Mouse (Mus musculus) megakaryocyte, embryonic 14.5 days (primary cell): ENCODE measurements around the gene Pdzrn3. TPM values are rescaled to one million over a fixed set of nuclear protein-coding genes. Genes with fewer than 3 reads are reported as not detected.

ENCODE experiments used
- H3K27me3 ChIP-seq: replicated peaks from 2 replicates; pipeline ENCODE3; 2012; ENCODE audit warnings: inconsistent platforms
- H3K36me3 ChIP-seq: replicated peaks from 2 replicates; pipeline ENCODE3; 2012; ENCODE audit warnings: low read length, inconsistent platforms, mixed read lengths
- H3K4me1 ChIP-seq: 2 replicates; pipeline ENCODE4 v1.6.1; 2012; ENCODE audit warnings: inconsistent platforms
- H3K4me3 ChIP-seq: replicated peaks from 2 replicates; pipeline ENCODE3; 2012; ENCODE audit warnings: moderate library complexity, mild to moderate bottlenecking, inconsistent platforms
- H3K9me3 ChIP-seq: 2 replicates; pipeline ENCODE4 v1.6.1; 2012; ENCODE audit warnings: inconsistent platforms
- FLI1 ChIP-seq: IDR thresholded peaks from 2 replicates; pipeline ENCODE4 v1.6.1; 2012; ENCODE audit warnings: low read length, inconsistent platforms, mixed read lengths
- GATA1 ChIP-seq: IDR thresholded peaks from 3 replicates; pipeline ENCODE4 v1.6.1; 2012; ENCODE audit warnings: mixed read lengths, low read length, inconsistent platforms, borderline replicate concordance
- polyA plus RNA-seq: library from polyadenylated mRNA; stranded (reverse); fragments of >175 nt; gene quantifications from 2 replicates; pipeline ENCODE4 v1.2.3, GENCODE M21; 2012; ENCODE audit warnings: low replicate concordance; ENCODE audit not compliant: insufficient read depth

Gene Pdzrn3
- polyA plus RNA-seq, 1 experiment, result not detected

GRCm38 (mm10) chr6:101334495-101334894, 43.2 kb downstream of the Pdzrn3 start:
- no peaks in the 10 kb centered on the region for H3K27me3 ChIP-seq
- H3K4me1 ChIP-seq, result no peaks in the 10 kb centered on the region
- TF ChIP-seq FLI1 (no peak), GATA1 (no peak)
- H3K4me3 ChIP-seq, result no peak overlapping the region
- peaks cover 6% of the 10 kb centered on the region for H3K9me3 ChIP-seq
- no peaks in the 10 kb centered on the region for H3K36me3 ChIP-seq

- Histone ChIP-seq H3K9me3 (peaks cover 4% of the 10 kb centered on the region; the same call in 1 of the 2 replicates), H3K36me3 (no peaks in the 10 kb centered on the region), H3K27me3 (no peaks in the 10 kb centered on the region), H3K4me1 (no peaks in the 10 kb centered on the region), H3K4me3 (no peak overlapping the region)
- TF ChIP-seq GATA1 (no peak), FLI1 (no peak)
These were observed 47.3 kb downstream of the Pdzrn3 start for GRCm38 (mm10) chr6:101330392-101330791.

GRCm38 (mm10) chr6:101329499-101329898, 48.2 kb downstream of the Pdzrn3 start:
- TF ChIP-seq GATA1, result no peak
- no peak for TF ChIP-seq FLI1
- Histone ChIP-seq H3K4me3 (no peak overlapping the region), H3K9me3 (peaks cover 4% of the 10 kb centered on the region; the same call in 1 of the 2 replicates), H3K4me1 (no peaks in the 10 kb centered on the region), H3K27me3 (no peaks in the 10 kb centered on the region), H3K36me3 (no peaks in the 10 kb centered on the region)

- no peak overlapping the region for H3K4me3 ChIP-seq
- no peaks in the 10 kb centered on the region for H3K4me1 ChIP-seq
- TF ChIP-seq FLI1 (no peak), GATA1 (no peak)
- peaks cover 4% of the 10 kb centered on the region; the same call in 1 of the 2 replicates for H3K9me3 ChIP-seq
- no peaks in the 10 kb centered on the region for H3K36me3 ChIP-seq
- no peaks in the 10 kb centered on the region for H3K27me3 ChIP-seq
These were observed 49.2 kb downstream of the Pdzrn3 start for GRCm38 (mm10) chr6:101328514-101328913.

GRCm38 (mm10) chr6:101327741-101328140, 50.0 kb downstream of the Pdzrn3 start:
- no peak overlapping the region for H3K4me3 ChIP-seq
- H3K27me3 ChIP-seq, result no peaks in the 10 kb centered on the region
- H3K9me3 ChIP-seq, result peaks cover 4% of the 10 kb centered on the region; the same call in 1 of the 2 replicates
- no peaks in the 10 kb centered on the region for H3K36me3 ChIP-seq
- TF ChIP-seq FLI1, result no peak
- no peak for TF ChIP-seq GATA1
- no peaks in the 10 kb centered on the region for H3K4me1 ChIP-seq

GRCm38 (mm10) chr6:101327196-101327595, 50.5 kb downstream of the Pdzrn3 start:
- H3K36me3 ChIP-seq, result no peaks in the 10 kb centered on the region
- TF ChIP-seq GATA1, result no peak
- TF ChIP-seq FLI1, result no peak
- peaks cover 4% of the 10 kb centered on the region; the same call in 1 of the 2 replicates for H3K9me3 ChIP-seq
- H3K4me3 ChIP-seq, result no peak overlapping the region
- no peaks in the 10 kb centered on the region for H3K27me3 ChIP-seq
- no peaks in the 10 kb centered on the region for H3K4me1 ChIP-seq

- Histone ChIP-seq H3K9me3 (peaks cover 4% of the 10 kb centered on the region; the same call in 1 of the 2 replicates), H3K36me3 (no peaks in the 10 kb centered on the region), H3K27me3 (no peaks in the 10 kb centered on the region), H3K4me3 (no peak overlapping the region), H3K4me1 (no peaks in the 10 kb centered on the region)
- no peak for TF ChIP-seq FLI1
- no peak for TF ChIP-seq GATA1
These were observed 51.7 kb downstream of the Pdzrn3 start for GRCm38 (mm10) chr6:101325842-101326639.

GRCm38 (mm10) chr6:101322580-101322979, 55.1 kb downstream of the Pdzrn3 start:
- Histone ChIP-seq H3K27me3 (no peaks in the 10 kb centered on the region), H3K9me3 (peaks cover 7% of the 10 kb centered on the region)
- TF ChIP-seq GATA1 (no peak), FLI1 (no peak)

GRCm38 (mm10) chr6:101320386-101320785, 57.3 kb downstream of the Pdzrn3 start:
- TF ChIP-seq FLI1, result no peak
- no peak for TF ChIP-seq GATA1

More at GRCm38 (mm10) chr6:101322580-101322979, 55.1 kb downstream of the Pdzrn3 start:
- H3K36me3 ChIP-seq, result no peaks in the 10 kb centered on the region
- H3K4me1 ChIP-seq, result no peaks in the 10 kb centered on the region
- no peak overlapping the region for H3K4me3 ChIP-seq

GRCm38 (mm10) chr6:101319374-101319967, 58.2 kb downstream of the Pdzrn3 start:
- Histone ChIP-seq H3K4me3 (no peak overlapping the region), H3K36me3 (no peaks in the 10 kb centered on the region), H3K4me1 (no peaks in the 10 kb centered on the region), H3K27me3 (no peaks in the 10 kb centered on the region), H3K9me3 (peaks cover 3% of the 10 kb centered on the region)
- TF ChIP-seq FLI1, result no peak
- TF ChIP-seq GATA1, result no peak

More at GRCm38 (mm10) chr6:101320386-101320785, 57.3 kb downstream of the Pdzrn3 start:
- Histone ChIP-seq H3K27me3 (no peaks in the 10 kb centered on the region), H3K36me3 (no peaks in the 10 kb centered on the region), H3K9me3 (peaks cover 3% of the 10 kb centered on the region), H3K4me3 (no peak overlapping the region), H3K4me1 (no peaks in the 10 kb centered on the region)
